Mouse (Mus musculus) brain, embryonic 18.5 days (tissue): ENCODE data around the gene Fto.

Experiments
- DNase-seq: peaks from one replicate; pipeline ENCODE4 v3.0.0-alpha.2; 2012; ENCODE audit warnings: low read depth, low spot score

The Fto gene

DNA sequence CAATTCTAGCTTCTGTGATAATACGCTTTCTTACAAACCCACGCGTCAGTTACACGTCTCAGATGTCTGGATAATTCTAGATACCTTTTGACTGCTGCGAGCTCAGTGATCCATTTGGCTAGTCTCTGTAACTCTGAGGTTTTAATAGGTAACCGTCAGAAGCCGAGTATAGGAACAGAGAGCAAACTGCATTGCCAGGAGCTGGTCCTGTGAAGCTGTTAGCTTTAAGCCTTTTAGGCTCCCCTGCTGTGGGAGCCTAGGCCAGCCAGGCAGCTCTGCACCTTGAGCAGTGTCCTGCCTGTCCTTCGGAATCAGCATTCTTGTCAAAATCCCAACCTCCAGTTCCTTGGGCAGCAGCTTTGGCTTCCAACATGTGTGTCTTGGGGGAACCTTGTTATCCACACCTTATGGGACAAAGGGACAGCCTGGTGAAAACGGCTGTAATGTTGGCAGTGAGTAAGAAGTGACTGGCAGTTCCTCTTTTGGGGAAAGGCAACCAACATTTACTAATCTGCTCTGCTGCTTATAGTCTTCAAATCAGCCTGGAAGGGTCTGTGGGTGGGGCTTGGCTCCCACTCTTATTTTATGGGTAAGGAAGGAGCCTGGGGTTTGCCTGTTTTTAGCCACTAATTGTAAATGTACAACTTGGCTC, 77.2 kb downstream of the Fto start:
- DNase-seq = no peak

DNA sequence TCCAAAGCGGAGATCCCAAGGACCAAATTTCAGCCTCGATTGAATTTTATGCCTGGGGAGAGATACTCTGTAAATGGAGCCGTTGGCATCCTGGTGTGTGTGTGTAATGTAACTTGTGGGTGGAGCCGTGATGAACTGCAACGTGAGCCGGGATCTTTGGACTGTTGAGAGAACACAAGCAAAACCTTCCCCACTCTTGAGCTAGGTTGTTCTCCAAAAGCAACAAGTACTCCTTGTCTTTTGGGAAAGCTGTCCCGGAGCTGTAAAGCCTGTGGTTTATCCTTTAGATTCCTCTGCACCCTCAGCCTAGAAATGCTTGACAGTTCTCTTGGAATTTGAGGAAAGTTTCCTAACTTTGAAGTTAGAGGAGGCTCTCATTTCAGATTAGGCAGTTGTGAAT, 78.9 kb downstream of the Fto start:
- DNase-seq = no peak

DNA sequence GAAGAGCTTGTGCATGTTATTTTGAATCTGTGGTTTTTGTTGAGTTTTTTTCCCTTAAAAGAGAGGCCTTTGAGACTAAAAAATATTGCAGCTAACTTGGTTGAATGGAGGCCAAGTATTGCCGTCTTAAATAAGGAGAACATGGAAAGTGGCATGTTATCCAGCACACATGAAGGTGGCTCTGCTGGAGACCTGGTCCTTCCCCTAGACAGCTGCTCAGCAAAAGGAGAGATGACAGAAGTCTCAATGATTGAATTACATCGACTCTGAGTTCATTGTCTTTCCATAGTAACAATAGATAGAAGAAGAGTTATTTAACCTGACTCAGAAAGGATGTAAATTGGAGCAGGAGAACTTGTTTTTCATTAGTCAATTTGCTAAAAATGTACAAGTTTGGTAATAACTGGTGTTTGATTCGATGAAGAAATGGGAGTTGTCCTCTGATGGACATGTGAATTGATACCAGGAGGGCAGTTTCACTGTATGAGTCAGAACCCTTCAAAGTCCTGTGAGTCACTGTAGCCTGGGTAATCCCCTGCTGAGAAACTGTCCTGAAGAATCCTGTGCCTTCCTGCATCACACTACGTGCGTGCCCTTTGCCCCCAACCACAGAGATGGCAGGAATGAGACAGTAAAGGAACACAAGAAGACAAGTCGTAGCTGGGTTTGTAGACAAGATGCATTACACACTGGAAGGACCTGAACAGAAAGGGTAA, 82.2 kb downstream of the Fto start:
- no peak for DNase-seq

DNA sequence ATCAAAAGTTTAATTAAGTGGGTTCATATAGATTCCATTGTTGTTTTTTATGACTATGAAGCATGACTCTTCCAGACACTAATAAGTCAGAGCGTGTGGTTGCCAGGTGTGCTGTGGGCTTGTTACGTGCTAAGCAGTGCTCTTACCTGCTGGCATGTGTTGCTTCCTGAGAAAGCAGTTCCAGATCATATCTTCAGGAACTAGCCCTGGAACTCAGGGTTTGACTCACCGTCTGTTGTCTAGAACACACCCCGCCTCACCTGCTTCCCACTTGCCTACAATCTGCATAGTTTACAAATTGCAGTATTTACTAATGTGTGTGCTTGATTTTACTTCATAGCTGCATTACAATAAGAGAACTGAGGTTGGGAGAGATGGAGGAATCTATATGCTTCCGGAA, 84.7 kb downstream of the Fto start:
- DNase-seq = no peak

DNA sequence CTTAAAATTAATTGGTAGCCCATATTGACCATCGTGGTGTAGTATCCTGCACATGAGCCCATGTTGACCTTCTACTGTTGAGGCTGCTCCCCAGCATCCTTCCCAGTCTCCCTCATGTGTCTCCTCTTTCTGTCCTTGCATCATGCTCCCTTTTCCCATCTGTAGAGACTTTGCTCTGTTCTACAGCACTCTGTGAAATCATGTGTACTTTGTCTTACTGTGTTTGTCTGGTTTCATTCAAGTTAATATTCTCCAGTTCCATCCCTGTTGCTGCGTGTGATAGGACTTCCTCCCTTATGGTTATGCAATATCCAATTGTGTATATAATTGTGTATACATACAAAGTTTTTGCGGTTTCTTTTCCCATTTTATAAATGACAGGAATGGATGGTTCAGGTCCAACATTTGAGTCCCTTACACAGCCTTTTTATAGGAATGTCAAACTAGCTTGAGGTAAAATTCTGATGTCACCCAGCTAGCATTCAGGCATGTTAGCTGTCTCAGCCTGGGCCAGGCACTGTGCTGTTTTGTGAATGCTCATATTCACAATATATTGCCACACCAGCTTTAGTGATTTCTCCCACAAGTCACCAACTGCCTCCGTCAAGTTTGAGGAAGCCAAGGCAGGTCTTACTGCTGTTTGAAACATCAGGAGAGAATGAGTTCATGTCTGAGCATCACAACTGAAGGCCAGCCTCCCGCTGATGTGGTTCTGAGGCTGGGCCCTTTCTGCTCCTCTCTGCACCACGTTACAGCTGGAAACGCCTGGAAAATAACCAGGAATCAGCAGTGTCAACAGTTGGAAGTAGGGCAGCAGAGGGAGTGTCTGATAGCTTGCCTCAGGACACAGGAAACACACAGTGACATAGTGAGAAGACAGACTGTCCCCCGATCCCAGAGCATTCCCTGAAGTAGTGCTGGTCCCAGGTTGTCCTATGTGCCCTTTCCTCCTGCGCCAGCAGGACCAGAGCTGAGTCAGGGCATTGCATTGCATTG, 90.0 kb downstream of the Fto start:
- no peak for DNase-seq

DNA sequence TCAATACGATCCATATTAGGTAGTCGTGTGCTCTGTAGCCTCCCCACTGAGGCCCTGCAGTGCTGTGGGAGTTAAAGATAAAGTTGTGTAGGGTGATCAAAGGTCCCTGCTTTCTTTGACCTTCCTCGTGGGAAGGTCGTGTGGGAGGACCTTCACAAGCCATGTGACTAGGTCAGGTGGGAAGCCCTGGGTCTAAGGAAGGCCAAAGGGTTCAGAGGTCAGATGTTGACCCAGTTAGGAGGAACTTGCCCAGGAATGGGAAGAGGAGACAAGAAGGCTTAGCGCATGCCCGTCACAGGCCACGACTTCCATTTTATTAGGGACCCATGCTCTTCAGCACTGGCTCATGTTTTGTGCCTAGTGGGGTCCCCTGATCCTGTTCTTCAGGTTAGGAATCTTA, 91.0 kb downstream of the Fto start:
- DNase-seq = no peak

DNA sequence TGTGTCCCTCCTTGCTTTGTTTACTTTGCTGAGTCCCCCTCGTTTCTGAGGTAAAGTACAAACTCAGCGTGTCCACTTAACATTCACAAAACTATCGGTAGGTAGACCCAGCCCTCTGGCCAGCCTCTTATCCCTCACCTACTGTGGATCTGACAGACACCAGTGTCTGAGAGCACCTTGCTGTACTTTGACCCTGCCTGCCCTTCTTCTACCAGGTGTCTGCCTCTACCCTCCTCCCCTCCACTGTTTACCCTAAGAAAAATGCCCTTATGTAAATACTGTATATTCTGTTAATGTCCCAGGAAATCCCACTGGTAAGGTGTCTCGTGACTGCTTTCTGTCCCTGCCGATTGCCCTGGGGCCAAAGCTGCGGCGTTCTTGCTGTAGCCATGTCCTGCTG, 91.8 kb downstream of the Fto start:
- DNase-seq = no peak

DNA sequence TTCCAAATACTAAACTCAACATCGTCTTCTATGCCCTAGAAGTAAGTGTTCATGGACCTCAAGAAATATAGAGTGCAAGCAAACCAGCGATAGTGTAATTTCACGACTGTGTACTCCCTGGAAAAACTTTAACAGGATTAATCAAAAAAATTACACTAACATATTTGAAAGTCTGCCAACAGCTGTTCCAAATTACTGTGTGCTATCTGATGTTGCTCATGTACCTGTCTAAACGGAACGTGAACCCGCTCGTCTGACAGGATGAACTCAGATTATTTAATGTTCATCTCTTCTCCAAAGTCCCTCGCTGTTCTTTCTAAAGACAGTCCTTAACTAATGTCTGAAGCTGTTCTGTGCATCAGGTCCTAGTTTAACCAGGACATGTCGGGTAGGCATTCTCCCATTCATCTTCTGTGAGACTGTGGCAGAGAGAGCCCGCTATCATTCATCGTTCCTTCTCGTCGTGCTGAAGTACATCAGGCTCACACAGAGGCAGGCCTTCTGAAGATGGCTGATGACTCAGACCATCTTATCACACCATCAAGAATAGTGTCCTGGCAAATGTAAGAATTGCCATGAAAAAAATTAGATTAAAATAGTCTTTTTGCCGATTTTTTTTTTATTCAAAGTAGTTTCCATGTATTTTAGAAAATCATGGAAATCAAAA, 93.4 kb downstream of the Fto start:
- DNase-seq = no peak

DNA sequence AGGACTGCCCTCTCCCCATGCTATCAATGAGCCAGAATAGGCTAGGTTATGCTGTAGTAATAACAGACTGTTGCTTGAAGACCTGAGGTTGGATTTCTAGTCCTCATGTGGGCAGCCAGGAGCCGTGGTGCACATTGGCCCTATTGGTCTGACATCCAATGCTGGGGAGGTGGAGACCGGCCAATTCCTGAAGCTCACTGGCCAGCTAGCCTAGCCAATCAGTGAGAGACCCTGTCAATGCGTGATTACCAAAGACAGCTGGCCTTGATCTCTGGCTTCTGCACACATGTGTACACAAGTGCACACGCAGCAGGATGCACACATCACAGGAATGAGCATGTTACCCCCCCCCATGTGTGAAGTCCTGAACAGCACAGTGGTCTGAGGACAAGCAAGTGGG, 94.6 kb downstream of the Fto start:
- DNase-seq = no peak

DNA sequence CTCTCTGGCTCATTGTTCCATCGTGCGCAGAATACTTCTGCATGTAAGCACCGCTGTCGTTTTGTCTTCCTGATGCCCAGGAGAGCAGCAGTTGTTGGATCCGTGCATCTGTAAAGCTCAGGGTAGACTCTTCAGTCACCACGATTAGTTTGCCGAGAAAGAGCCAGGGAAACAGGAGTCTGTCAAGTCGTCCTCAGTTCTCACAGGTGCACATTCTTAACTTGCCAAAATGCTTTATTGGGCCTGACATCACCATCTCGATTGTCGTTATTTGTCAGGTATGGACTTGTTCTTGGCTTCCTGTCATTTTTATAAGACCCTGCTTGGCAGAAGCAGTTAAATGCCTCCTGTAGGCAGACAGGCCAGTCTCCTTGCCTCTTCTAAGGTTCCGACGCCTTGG, 96.7 kb downstream of the Fto start:
- DNase-seq = no peak

DNA sequence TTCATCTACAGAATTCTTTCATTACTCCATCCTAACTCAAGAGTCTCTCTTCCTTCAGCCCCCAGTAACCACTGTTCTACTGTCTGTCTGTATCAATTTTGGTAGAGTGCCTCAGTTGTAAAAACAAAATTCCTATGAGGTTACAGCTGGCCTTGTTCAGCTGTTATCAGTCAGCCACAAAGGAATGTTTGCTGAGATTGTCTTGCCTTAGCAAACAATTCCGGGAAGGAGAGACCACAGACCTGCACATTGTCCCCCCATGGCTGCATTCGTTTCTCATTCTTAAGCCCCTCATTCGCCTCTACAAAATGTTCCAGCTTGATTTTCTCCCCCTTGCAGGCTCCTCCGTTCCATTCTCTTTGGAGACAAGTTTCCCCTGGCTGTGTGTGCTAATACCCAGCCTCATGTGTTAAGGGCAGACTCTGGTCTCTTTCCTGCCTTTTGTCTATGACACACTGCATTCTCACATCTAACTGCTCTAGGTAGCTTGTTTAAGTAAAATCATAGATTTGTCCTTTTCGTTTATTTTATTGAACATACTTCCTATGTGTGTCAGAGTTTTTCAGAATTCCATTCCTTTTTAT, 111.3 kb downstream of the Fto start:
- no peak for DNase-seq

DNA sequence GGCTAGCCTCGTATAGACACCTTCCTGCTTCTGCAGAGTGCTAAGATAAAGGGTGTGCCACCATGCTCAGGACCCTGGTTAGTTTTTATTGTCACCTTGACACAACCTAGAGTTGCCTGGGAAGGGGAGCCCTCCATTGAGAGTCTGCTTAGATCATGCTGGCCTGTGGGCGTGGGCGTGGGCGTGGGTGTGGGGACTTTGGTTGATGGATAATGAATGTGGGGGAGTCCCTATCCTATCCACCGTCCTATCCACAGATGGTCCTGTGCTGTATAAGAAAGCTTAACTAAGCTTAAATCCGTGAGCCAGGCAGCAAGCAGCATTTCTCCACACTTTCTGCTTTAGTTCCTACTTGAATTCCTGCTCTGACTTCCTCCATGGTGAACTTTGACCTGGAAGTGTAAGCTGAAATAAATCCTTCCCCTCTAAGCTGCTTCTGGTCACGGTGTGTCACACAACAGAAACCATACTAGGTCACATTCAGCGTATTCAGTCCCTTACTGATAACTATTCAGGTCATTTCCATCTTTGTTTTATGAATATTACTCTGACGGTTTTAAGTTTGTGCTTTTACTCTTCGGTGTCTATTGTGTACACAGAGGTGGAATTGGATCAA, 112.0 kb downstream of the Fto start:
- DNase-seq = no peak

DNA sequence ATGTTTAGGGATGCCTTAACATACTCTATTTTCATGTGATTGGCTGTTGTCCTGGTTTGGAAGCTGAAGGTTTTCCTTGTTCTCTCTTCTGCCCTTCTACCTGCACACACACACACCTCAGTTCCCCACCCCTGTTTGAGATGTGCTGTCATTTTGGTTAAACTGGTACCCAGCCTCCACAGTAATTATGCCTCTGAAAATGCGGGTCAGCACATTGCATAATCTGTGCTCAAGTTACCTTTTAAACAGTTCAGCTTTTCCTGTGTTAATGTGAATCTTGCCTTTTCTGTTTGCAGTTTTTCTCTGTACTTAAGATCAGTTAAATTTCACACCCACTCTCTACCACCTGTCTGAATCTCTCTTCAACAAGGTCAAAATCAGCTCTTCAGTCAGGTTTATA, 113.2 kb downstream of the Fto start:
- DNase-seq = no peak

DNA sequence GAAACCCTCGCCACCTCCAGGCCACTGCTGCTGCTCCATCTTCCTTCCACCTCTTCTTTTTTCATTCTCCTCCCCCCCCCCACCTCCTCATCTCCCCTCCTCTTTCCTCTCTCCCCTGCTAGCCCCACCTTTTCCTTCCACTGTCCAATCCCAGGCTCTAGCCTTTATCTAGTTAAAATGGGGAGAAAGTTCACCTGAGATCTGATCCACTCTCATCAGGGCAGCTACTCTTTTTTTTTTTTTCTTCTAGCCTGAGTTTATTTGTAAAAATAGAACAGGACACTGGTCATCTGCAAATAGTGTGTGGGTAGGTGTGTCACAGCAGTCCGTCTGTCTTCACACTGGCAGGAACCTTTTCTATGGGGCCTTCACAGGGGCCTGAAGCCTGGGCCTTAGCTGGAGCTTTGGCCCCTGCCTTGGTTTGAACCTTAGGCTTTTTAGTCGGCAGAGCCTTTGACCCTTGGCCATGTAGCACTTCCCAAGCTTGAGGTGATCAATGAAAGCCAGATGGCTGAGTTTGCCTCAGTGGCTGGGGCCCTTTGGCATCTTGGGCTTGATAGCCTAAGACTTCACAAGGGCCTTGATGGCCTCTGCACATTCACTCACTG, 117.1 kb downstream of the Fto start:
- no peak for DNase-seq

DNA sequence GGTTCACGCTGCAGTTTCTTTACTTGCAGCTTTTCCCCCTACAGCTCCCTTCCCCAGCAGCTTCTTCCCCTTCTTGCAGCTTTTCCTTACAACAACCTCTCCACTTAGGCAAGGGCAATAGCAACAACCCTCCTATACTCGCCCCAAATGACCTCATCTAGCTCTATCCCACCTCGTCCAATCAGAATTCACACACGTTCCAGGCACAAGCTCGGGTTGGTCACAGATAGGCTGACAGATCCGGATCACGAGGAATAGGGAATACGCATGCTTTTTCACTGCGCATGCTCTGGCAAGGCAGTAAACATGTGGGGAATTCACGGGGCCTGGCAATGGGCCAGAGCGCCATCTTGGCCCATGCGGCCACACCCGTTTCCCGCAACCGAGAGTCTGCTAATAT, 122.7 kb downstream of the Fto start:
- DNase-seq = no peak

DNA sequence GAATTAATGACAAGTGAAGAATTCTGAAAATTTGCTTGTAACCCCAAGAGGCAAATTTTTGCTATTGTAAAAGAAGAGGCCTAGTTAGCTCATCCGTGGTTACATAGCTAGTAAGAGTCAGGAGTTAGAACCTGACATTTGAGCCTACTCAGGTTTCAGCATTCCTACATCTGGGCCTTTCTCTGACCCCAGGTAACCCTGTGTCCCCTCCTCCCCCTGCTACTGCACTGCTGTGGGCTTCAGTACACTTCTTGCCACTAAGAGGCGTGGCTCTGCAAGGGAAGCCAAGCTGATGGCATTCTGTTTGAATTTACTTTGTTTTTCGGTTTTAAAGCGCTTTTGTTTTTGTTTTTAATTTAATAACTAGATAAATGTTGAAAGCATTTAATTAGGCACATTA, 130.6 kb downstream of the Fto start:
- no peak for DNase-seq

DNA sequence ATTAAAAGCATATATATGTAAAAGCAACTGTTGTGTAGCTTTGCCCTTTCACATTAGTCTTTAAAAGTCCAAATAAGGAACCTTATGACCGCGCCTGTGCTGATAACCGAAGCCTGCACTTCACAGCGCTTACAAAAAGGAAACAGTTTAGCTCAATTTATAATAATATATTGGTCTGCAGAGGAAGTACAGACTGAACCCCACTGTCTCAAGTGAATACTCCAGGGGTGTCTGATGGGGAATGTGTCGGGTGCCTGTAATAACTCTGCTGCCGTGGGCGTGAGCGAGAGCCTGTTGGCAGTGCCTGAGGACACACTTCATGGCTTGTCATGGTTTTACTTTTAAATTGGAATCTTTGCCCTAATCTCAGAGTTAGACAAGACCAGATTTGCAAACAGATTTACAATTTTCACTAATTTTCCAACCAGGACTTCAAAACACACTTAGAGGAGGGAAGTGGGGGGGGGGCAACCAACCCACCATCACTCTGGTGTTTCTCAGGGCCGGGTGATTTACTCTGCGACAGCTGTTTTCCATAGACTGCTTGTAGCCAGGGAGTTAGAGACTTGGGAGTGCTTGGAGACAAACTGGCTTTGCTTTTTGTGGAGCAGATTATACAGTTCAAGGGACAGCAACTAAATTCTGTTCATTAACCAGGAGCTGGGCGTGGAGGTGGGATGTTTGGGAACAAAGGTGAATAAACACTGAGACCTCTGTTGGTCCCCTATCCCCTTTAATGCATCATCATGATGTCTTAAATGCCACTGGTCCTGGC, 131.5 kb downstream of the Fto start:
- DNase-seq = no peak

DNA sequence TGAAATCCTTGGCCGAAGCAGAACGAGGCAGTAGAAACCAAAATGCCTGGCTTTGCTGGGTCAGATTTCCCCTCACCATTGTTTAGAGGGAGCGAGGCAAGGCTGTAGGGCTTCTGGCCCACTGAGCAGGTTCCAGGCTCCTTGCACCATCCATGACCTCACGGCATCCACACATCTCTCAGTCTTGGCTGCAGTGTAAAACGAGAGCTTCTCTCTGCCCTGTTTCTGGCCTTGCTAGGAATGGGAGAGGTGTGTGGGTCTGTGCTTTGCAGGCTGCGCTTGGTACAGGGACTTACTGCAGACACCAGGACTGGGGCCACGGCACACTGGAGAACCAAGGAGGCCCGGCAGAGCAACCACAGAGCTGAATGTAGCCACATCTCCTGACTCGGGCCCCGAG, 132.2 kb downstream of the Fto start:
- no peak for DNase-seq

DNA sequence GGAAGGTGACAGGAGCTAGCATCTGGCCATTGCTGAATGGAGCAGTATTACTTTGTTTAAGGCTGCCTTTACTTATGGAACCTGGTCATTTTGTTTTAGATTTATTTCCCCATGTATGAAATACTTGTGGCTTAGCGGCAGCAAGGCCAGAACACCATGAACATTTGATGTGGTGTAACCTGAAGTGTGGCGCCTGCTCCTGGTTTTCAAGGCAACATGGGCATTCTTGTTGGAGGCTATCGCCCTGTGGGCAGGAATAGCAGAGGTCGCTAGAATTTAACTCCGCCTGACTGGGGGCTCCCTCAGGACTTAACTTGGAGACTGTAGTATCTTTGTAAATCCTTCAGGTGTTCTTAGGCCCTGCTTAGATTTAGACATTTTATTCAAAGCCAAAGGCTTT, 132.7 kb downstream of the Fto start:
- DNase-seq = no peak
